16 mouse cellular contexts compared by ENCODE assay signal in genomic region chr13:114571731-114572130, GRCm38 (mm10).
"Had no signal": no experiment of that assay in that cellular context is flagged by ENCODE, and none has a peak within 500 bp of the region (broad histone marks: within the 10 kb centered on the region; RNA-seq: fewer than 3 reads in every experiment).

No protein-coding gene starts in this region.

- H3K27ac ChIP-seq: liver, embryonic 15.5 days; lung, embryonic 15.5 days; macrophage; midbrain, embryonic 13.5 days; midbrain, embryonic 15.5 days; neural tube, embryonic 12.5 days had no signal

- DNase-seq: liver, postnatal 0 days; lung, adult 2 months; lung, postnatal 14 days; right cerebral cortex, postnatal 25 days; right cerebral cortex, postnatal 4 days; spleen, adult 18-20 months; thymus, adult 18-20 months; thymus, postnatal 25 days; thymus, postnatal 4 days had no signal

- H3K4me1 ChIP-seq: liver, embryonic 15.5 days; lung, embryonic 15.5 days; megakaryocyte, embryonic 14.5 days; midbrain, embryonic 13.5 days; midbrain, embryonic 15.5 days; neural tube, embryonic 12.5 days had no signal

- H3K36me3 ChIP-seq: liver, embryonic 15.5 days; lung, embryonic 15.5 days; midbrain, embryonic 13.5 days; midbrain, embryonic 15.5 days; neural tube, embryonic 12.5 days had no signal

- H3K9ac ChIP-seq: liver, embryonic 15.5 days; liver, postnatal 0 days; lung, embryonic 15.5 days; midbrain, embryonic 13.5 days; midbrain, embryonic 15.5 days; neural tube, embryonic 12.5 days had no signal

- H3K4me3 ChIP-seq: liver, embryonic 15.5 days; lung, embryonic 15.5 days; megakaryocyte, embryonic 14.5 days; midbrain, embryonic 13.5 days; midbrain, embryonic 15.5 days; neural tube, embryonic 12.5 days had no signal

- H3K9me3 ChIP-seq: liver, embryonic 15.5 days; lung, embryonic 15.5 days; midbrain, embryonic 15.5 days; neural tube, embryonic 12.5 days had no signal
